Mouse (Mus musculus): ENCODE measurements around the gene Suv39h1.
"Not testable (repeated sequence)": the region's sequence is repeated elsewhere in the genome, so short reads cannot be mapped to it uniquely, and the experiment has no call there.

Gene Suv39h1

DNA sequence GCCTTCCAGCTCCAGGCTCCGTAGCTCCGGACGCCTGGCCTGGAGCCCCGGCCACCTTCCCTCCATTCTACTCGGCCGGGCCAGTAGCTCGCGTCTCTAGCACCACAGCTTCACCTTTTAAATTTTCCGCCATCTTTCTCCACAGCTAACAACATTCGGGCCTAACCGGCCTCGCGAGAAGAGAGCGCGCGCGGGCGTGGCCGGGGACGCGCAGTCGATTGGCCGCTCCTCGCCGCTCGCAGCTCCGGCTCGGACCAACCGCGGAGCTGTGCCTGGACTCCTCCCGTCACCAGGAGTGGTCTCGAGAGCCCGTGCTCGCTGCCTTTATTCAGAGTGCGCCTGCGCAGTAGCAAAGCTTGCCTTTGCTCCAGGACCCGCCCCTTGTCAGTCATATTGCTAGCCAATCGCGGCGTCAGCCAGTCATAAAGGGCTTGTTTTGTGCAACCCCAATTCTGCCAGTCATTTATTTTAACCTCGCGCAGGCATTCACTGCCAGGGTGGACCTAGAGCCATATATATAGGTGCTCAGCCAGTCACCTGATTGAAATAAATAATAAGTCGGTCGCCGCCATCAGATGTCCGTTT is at the start of gene Suv39h1:
Gene Suv39h1, minus strand, starts transcription at position 331 of the 585 bp plus-strand sequence.
- DNase-seq (ENCODE audit: low spot score in 2 of 2): peak; percentile 90 to 92

- no peak for DNase-seq (ENCODE audit: low spot score in 2 of 2)
Observed at GRCm38 (mm10) chrX:8123821-8124470, 49.4 kb upstream of the Suv39h1 start.

DNA sequence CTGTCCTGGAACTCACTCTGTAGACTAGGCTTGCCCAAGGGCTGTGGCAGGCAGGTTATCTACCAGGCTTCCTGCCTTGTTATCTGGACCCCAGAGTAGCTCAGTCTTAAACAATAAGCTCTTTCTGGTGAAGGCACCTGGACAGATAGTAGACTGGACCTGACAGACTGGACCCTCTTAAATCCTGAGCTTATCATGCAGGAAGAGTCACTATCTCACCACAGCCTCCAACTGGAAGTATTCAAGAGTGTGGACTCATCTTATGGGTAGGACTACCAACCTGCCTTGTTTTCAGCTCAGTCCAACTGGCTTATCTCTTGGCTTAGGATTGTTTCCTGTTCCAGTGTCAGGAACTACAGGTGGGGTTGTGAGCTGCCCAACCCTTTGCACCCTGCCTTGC is 42.7 kb upstream of the Suv39h1 start:
- no peak for DNase-seq (ENCODE audit: low spot score in 2 of 2)

- no peak for DNase-seq (ENCODE audit: low spot score in 2 of 2)
Observed at GRCm38 (mm10) chrX:8115275-8115674, 40.7 kb upstream of the Suv39h1 start.

DNA sequence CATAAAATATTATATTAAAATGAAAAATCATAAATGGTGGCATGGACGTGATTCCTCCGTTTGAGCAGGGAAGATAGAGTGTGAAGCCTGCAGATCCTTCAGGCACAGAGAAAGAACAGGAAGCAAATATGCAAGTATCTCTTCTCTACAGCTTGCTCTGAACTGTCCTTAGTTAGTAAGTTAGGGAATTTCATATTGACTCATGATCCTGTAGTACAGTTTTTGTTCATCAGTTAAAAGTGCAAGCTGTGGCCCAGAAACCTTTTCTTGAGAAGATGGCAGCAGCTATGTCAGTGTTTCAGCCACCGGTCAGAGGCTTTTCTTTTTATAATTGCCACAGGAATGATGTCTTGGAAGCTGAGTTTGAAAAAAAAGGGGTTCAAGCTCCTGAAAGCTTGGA is 30.5 kb upstream of the Suv39h1 start:
- DNase-seq (ENCODE audit: low spot score in 2 of 2): no peak

DNA sequence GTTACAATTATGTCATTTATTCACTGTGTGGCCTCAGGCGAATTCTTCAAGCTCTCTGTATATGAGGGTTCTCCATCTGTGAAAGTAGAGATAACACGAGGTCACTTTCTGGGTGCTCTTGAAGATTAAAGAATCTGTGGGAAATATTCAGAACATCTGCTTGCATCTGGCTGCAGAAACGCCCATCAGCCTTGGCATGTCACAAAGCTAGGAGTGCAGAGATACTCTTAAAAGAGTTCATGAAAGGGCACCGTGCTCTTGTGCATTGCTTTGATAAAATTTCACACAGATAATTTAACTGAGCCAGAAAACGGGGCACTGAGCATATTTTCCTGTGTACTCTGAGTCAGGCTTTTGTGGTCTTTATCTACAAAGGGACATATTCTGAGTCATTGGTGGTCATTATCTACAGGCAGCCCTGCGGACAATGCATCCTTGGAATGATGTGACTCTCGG is 27.7 kb upstream of the Suv39h1 start:
- no peak for DNase-seq (ENCODE audit: low spot score in 2 of 2)

DNA sequence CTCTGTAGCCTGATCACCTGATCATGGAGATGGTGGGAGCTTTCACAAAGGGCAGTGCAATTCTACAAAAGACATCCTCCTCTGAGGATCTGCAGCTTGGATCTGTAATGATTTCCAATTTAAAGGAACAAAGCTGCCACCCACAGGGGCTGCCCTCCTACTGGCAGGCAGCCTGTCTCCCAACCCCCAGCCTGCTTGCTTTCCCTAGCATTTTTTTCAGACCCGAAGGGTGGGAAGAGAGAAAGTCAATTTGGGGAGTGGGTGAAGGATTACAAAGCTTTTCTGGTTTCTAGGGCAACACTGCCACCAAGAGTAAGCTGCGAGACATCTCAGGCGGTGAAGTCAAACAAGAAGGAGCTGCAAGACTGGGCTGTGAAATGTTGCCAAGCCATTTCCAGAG is 26.5 kb upstream of the Suv39h1 start:
- DNase-seq (ENCODE audit: low spot score in 2 of 2): no peak

DNA sequence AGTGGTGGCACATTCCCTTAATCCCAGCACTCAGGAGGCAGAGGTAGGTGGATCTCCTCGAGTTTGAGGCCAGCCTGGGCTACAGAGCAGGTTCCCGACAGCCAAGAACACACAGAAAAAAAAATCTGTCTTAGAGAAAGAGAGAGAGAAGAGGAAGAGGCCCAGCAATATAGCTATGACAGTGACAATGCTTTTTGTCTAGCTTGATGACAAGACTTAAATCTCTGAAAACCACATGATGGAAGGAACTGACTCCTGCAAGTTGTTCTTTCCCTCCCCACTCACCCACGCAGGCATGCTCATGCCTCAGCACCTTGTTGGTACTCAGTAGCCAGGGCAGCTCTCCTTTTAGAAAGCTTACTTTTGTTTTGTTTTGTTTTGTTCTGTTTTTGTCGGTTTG is 24.9 kb upstream of the Suv39h1 start:
- no peak for DNase-seq (ENCODE audit: low spot score in 2 of 2)

DNA sequence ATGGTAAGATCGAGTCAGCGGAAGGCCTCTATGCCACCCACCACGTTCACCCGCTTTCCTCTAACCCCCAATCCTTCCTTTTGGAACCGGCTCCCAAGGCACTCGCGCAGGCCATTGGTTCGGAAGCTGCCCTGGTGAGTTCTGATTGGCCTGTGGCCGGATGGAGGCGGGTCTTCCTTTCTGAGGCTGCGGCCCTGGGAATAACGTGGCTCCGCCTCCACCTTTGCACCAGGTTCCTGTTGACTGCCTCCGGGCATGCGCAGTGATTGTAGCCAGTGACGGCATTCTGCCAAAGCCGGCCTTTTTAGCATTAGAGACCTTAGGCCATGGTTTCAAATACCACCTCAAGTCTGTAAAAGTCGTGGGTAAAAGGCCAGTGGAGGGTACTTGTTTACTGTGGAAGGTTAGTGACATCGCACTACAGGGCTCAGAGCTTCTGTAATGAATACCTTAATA is 22.3 kb upstream of the Suv39h1 start:
- DNase-seq (ENCODE audit: low spot score in 2 of 2): peak; percentile 94 to 96

GRCm38 (mm10) chrX:8096068-8096786 is 21.7 kb upstream of the Suv39h1 start:
- DNase-seq (ENCODE audit: low spot score in 2 of 2): peak; percentile 88 to 91

DNA sequence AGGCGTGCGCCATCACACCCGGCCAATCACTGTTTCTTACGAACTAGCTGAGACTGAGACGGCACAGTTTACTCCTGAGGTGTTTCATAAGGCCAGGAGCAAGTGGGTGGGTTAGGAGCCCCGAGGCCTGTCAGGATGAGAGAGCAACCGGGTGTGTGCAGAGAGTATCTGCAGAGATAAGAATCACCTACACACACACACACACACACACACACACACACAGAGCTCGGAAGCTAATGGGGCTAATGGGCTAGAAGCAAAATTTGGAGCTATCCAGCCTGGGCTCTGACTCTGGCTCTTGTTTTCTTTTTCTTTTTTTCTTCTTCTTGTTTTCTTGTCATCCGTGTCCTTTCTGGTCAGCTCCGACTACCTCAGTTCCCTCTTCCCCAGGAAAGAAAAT is 21.0 kb upstream of the Suv39h1 start:
- no peak for DNase-seq (ENCODE audit: low spot score in 2 of 2)

- not testable (repeated sequence) for DNase-seq (ENCODE audit: low spot score in 2 of 2)
Observed at GRCm38 (mm10) chrX:8090954-8091347, 16.4 kb upstream of the Suv39h1 start.

DNA sequence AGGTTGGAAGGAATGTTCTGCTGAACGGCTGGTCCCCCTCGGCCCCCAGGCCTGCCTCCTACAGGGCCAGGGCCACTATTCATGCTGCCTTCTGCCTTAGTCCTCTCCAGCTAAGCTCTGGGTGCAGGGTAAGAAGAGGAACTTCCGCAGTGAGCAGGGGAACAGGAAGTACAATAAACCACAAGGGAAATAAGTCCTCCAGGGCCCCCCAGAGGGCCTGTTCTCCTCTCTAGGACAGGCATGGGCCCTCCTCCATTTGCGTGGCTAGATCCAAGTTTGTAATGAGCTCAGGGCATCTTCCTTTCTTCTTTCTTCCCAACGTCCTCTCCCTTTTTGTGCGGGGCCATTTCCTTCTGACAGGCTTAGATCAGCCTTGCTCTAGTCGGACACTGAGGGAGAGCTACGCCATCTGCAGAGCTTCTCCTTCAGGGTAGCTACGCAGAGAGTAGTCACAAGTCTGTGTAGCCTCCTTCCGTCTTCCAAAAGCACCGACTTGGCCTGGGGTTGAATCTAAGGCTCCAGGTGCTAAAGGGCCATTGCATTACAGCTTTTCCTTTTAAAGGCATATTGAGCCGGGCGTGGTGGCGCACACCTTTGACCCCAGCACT is 15.9 kb upstream of the Suv39h1 start, which contains the start of gene Was:
Gene Was, minus strand, starts transcription at position 153 of the 608 bp plus-strand sequence.
- peak; percentile 52 to 65 for DNase-seq (ENCODE audit: low spot score in 2 of 2)

DNA sequence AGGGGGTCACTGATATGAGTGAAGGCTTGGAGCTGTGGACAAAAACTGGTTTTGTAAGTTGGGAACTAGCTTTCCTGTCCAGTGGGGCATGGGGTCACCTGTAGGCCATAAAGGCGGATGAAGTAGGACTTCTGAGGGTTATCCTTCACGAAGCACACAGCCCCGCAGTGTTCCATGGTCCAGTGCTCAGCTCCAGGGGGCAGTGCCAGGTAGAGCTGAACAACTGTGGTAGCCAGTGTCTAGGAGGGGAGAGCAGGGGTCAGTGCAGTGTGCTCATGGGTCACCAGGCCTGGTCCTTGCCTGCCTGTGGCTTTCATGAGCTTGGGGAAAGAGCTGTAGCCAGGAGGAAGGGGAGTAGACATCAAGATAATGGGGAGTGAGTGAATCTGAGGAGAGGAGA is 15.2 kb upstream of the Suv39h1 start:
- no peak for DNase-seq (ENCODE audit: low spot score in 2 of 2)

GRCm38 (mm10) chrX:8085611-8086010 is 11.1 kb upstream of the Suv39h1 start:
- DNase-seq (ENCODE audit: low spot score in 2 of 2): no peak

- no peak for DNase-seq (ENCODE audit: low spot score in 2 of 2)
Observed at GRCm38 (mm10) chrX:8084771-8085259, 10.3 kb upstream of the Suv39h1 start.

- no peak for DNase-seq (ENCODE audit: low spot score in 2 of 2)
Observed at GRCm38 (mm10) chrX:8075104-8075503, 544 bp upstream of the Suv39h1 start.

- no peak for DNase-seq (ENCODE audit: low spot score in 2 of 2)
Observed at GRCm38 (mm10) chrX:8073881-8074429, 605 bp downstream of the Suv39h1 start.

- no peak for DNase-seq (ENCODE audit: low spot score in 2 of 2)
Observed at GRCm38 (mm10) chrX:8069166-8069565, 5.4 kb downstream of the Suv39h1 start.

- DNase-seq (ENCODE audit: low spot score in 2 of 2): not testable (repeated sequence)
Observed at GRCm38 (mm10) chrX:8051044-8051781, 23.3 kb downstream of the Suv39h1 start.

- peak in 1 of 2 experiments; percentile 1 for DNase-seq (ENCODE audit: low spot score in 2 of 2)
Observed at GRCm38 (mm10) chrX:8033009-8033408, 41.6 kb downstream of the Suv39h1 start.

Data from natural killer cell, adult 2 months (primary cell).